In genomic region chr1:54380978-54381914, GRCm38 (mm10) we compare ENCODE assay signal across 7 mouse cellular contexts. TPM values are rescaled to one million over a fixed set of nuclear protein-coding genes. Genes with fewer than 3 reads are reported as not detected.
A peak's percentile ranks its signal among the peaks of the same experiment; 100 is the strongest.
DNase-seq lines count a peak whose midpoint lies in the region; ATAC-seq and TF ChIP-seq lines count a peak whose summit lies in the region.

No protein-coding gene starts in this region.

- H3K9me3 ChIP-seq in G1E (replicated peaks): no peaks in the 10 kb centered on the region
- H3K9me3 ChIP-seq in forebrain, embryonic 16.5 days (ENCODE audit: control insufficient read depth, low read length): no peaks in the 10 kb centered on the region
- H3K9me3 ChIP-seq in limb, embryonic 13.5 days: no peaks in the 10 kb centered on the region

- ATAC-seq in G1E (ENCODE audit: extremely low read depth, insufficient number of reproducible peaks, low FRiP score, poor library complexity, severe bottlenecking): peak; percentile 42; the same call in 1 of the 2 replicates
- peak; percentile 84 for ATAC-seq in forebrain, embryonic 16.5 days
- 0 out of 2 replicates have a peak, but pooled peaks have one; percentile 54 for ATAC-seq in limb, embryonic 13.5 days (ENCODE audit: low FRiP score, low read depth)

- no peaks in the 10 kb centered on the region for H3K4me1 ChIP-seq in G1E (ENCODE audit: insufficient read depth, low read depth, low read length)
- no peaks in the 10 kb centered on the region for H3K4me1 ChIP-seq in forebrain, embryonic 16.5 days (replicated peaks; ENCODE audit: control insufficient read depth, insufficient read depth, low read length)
- H3K4me1 ChIP-seq in limb, embryonic 13.5 days: peaks cover 3% of the 10 kb centered on the region; the same call in 1 of the 2 replicates

- H3K4me2 ChIP-seq in forebrain, embryonic 16.5 days (ENCODE audit: low read length): no peak overlapping the region
- no peak overlapping the region for H3K4me2 ChIP-seq in limb, embryonic 13.5 days (replicated peaks)

- H3K9ac ChIP-seq in forebrain, embryonic 16.5 days (replicated peaks; ENCODE audit: low read depth, low read length): no peak overlapping the region
- H3K9ac ChIP-seq in limb, embryonic 13.5 days: no peak overlapping the region

- TF ChIP-seq CTCF in G1E (IDR thresholded peaks at IDR 0.05; ENCODE audit: low read depth, low read length): peak; percentile 18; the same call in 1 of the 2 replicates

- no peak overlapping the region for H3K27ac ChIP-seq in forebrain, embryonic 16.5 days (ENCODE audit: low read length)
- H3K27ac ChIP-seq in limb, embryonic 13.5 days: no peak overlapping the region

- 83% methylated on average over 9 of the region's 9 CpGs for WGBS in forebrain, embryonic 16.5 days
- WGBS in limb, embryonic 13.5 days: 88% methylated on average over 9 of the region's 9 CpGs

- peak; percentile 68 to 71 for DNase-seq in B cell, adult 2 months
- peak; percentile 30 for DNase-seq in G1E (ENCODE audit: low spot score)
- peak; percentile 52 for DNase-seq in cerebellum, adult 11 months
- peak; percentile 76 for DNase-seq in kidney, adult 9 months
- DNase-seq in retina, embryonic 14.5 days (ENCODE audit: low spot score): peak; percentile 81

- no peaks in the 10 kb centered on the region for H3K27me3 ChIP-seq in G1E (ENCODE audit: insufficient read depth, low read length)
- no peaks in the 10 kb centered on the region for H3K27me3 ChIP-seq in forebrain, embryonic 16.5 days (replicated peaks; ENCODE audit: control insufficient read depth, insufficient read depth, low read length)
- no peaks in the 10 kb centered on the region for H3K27me3 ChIP-seq in limb, embryonic 13.5 days

- no peak overlapping the region for H3K4me3 ChIP-seq in G1E (ENCODE audit: low read depth, low read length)
- H3K4me3 ChIP-seq in forebrain, embryonic 16.5 days (replicated peaks; ENCODE audit: low read length): no peak overlapping the region
- H3K4me3 ChIP-seq in limb, embryonic 13.5 days: no peak overlapping the region

- H3K36me3 ChIP-seq in G1E (replicated peaks): peaks cover 15% of the 10 kb centered on the region
- H3K36me3 ChIP-seq in forebrain, embryonic 16.5 days (ENCODE audit: control insufficient read depth, insufficient read depth): no peaks in the 10 kb centered on the region
- H3K36me3 ChIP-seq in limb, embryonic 13.5 days: peaks cover 10% of the 10 kb centered on the region

RNA-seq across cellular contexts. Expression of gene Gtf3c3, which starts 57.5 kb away (rescaled TPM):
- total RNA-seq in G1E (2014; fragmentation: Nextera tagmentation) (48.6 and 53.1 TPM in 2 replicates), G1E (2017) (67.1 and 77.9 TPM in 2 replicates)
- polyA plus RNA-seq in G1E (2012): 1.5 and 2.7 TPM in 2 replicates
- 22.6 and 24.5 TPM in 2 replicates for polyA plus RNA-seq in forebrain, embryonic 16.5 days (2015; fragmentation: Nextera tagmentation; extraction: Ambion mirVana)
- polyA plus RNA-seq in limb, embryonic 13.5 days (2015; fragmentation: Nextera tagmentation; extraction: Ambion mirVana): 27.4 and 27.5 TPM in 2 replicates

Comparison
In these comparisons a context has a peak if more than half of its experiments do, and no peak if none do; other contexts are left out.
1. DNase-seq: peak in every context shown above with its lines; median percentile 81 in retina, embryonic 14.5 days; 76 in kidney, adult 9 months; 70 in B cell, adult 2 months; 52 in cerebellum, adult 11 months; 30 in G1E.